Mouse (Mus musculus): ENCODE data around the gene Lgals12. TPM values are rescaled to one million over a fixed set of nuclear protein-coding genes. Genes with fewer than 3 reads are reported as not detected.

Lgals12 gene
- polyA plus RNA-seq, 1 experiment from 2014 or later, result 0.13 TPM

- H3K4me1 ChIP-seq, result peaks cover 37% of the 10 kb centered on the region
- no peaks in the 10 kb centered on the region for H3K36me3 ChIP-seq (ENCODE audit: poor library complexity, severe bottlenecking)
- peak overlapping the region; percentile 93 for H3K27ac ChIP-seq
- H3K9ac ChIP-seq, result peak overlapping the region; percentile 46
- H3K27me3 ChIP-seq, result peaks cover 19% of the 10 kb centered on the region
- H3K4me2 ChIP-seq, result peak overlapping the region; percentile 64
- H3K4me3 ChIP-seq, result peak overlapping the region; percentile 33
- peak; percentile 93 for ATAC-seq
- WGBS, result 2% methylated on average over 15 of the region's 15 CpGs
- no peaks in the 10 kb centered on the region for H3K9me3 ChIP-seq (replicated peaks)
Observed at GRCm38 (mm10) chr19:7605930-7606783, 836 bp downstream of the Lgals12 start.

DNA sequence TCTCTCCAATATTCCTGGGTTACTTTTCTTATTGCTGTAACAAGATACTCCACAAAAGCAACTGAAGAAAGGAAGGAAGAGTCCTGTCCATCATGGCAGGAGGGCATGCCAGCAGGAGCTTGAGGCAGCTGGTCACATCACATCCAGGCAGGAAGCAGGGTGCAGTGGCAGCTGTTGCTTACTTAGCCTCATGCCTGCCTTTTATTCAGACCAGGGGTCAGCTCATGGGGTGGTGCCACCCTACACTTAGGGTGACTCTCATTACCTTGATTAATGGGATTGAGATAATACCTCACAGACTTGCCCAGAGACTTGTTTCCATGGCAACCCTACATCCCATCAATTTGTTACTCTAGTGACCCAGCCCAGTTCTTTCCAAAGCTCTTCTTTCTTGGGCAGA is 2.0 kb downstream of the Lgals12 start:
- H3K36me3 ChIP-seq (ENCODE audit: poor library complexity, severe bottlenecking), result no peaks in the 10 kb centered on the region
- peak overlapping the region; percentile 77 for H3K27ac ChIP-seq
- ATAC-seq, result no peak

GRCm38 (mm10) chr19:7604107-7604506 is 2.9 kb downstream of the Lgals12 start:
- Histone ChIP-seq H3K9me3 (replicated peaks) (no peaks in the 10 kb centered on the region), H3K4me2 (no peak overlapping the region), H3K9ac (no peak overlapping the region), H3K27me3 (peaks cover 7% of the 10 kb centered on the region), H3K4me1 (peaks cover 45% of the 10 kb centered on the region), H3K27ac (no peak overlapping the region), H3K4me3 (no peak overlapping the region), H3K36me3 (ENCODE audit: poor library complexity, severe bottlenecking) (no peaks in the 10 kb centered on the region)
- no peak for ATAC-seq
- 95% methylated on average over 10 of the region's 10 CpGs for WGBS

More for the DNA sequence above, 2.0 kb downstream of the Lgals12 start:
- H3K27me3 ChIP-seq, result peaks cover 11% of the 10 kb centered on the region
- no peak overlapping the region for H3K4me3 ChIP-seq
- no peak overlapping the region for H3K4me2 ChIP-seq
- H3K9ac ChIP-seq, result no peak overlapping the region
- H3K4me1 ChIP-seq, result peaks cover 45% of the 10 kb centered on the region
- H3K9me3 ChIP-seq (replicated peaks), result no peaks in the 10 kb centered on the region

GRCm38 (mm10) chr19:7601551-7601950 is 5.4 kb downstream of the Lgals12 start:
- Histone ChIP-seq H3K4me3 (no peak overlapping the region), H3K4me2 (no peak overlapping the region), H3K9ac (no peak overlapping the region), H3K27me3 (peaks cover 7% of the 10 kb centered on the region), H3K27ac (no peak overlapping the region), H3K36me3 (ENCODE audit: poor library complexity, severe bottlenecking) (no peaks in the 10 kb centered on the region), H3K9me3 (replicated peaks) (no peaks in the 10 kb centered on the region), H3K4me1 (peaks cover 27% of the 10 kb centered on the region)
- ATAC-seq, result no peak
- 86% methylated on average over 4 of the region's 4 CpGs for WGBS

GRCm38 (mm10) chr19:7598481-7598880 is 8.5 kb downstream of the Lgals12 start:
- no peaks in the 10 kb centered on the region for H3K9me3 ChIP-seq (replicated peaks)
- no peaks in the 10 kb centered on the region for H3K36me3 ChIP-seq (ENCODE audit: poor library complexity, severe bottlenecking)
- 72% methylated on average over 4 of the region's 4 CpGs for WGBS
- H3K4me1 ChIP-seq, result peaks cover 10% of the 10 kb centered on the region
- H3K9ac ChIP-seq, result no peak overlapping the region
- ATAC-seq, result no peak
- no peak overlapping the region for H3K27ac ChIP-seq
- H3K4me3 ChIP-seq, result no peak overlapping the region
- H3K4me2 ChIP-seq, result no peak overlapping the region
- peaks cover 2% of the 10 kb centered on the region; the same call in 1 of the 2 replicates for H3K27me3 ChIP-seq

- Histone ChIP-seq H3K9me3 (replicated peaks) (no peaks in the 10 kb centered on the region), H3K4me2 (no peak overlapping the region), H3K36me3 (ENCODE audit: poor library complexity, severe bottlenecking) (no peaks in the 10 kb centered on the region), H3K9ac (no peak overlapping the region), H3K4me1 (peaks cover 2% of the 10 kb centered on the region; the same call in 1 of the 2 replicates), H3K4me3 (no peak overlapping the region), H3K27me3 (no peaks in the 10 kb centered on the region), H3K27ac (no peak overlapping the region)
- 25% methylated on average over 2 of the region's 2 CpGs for WGBS
- ATAC-seq, result no peak
Observed at GRCm38 (mm10) chr19:7595534-7595933, 11.5 kb downstream of the Lgals12 start.

GRCm38 (mm10) chr19:7592018-7592417 is 15.0 kb downstream of the Lgals12 start:
- ATAC-seq, result no peak
- no peaks in the 10 kb centered on the region for H3K27me3 ChIP-seq
- no peak overlapping the region for H3K9ac ChIP-seq
- H3K4me1 ChIP-seq, result no peaks in the 10 kb centered on the region
- H3K9me3 ChIP-seq (replicated peaks), result no peaks in the 10 kb centered on the region
- H3K4me2 ChIP-seq, result no peak overlapping the region
- no peak overlapping the region for H3K4me3 ChIP-seq
- H3K36me3 ChIP-seq (ENCODE audit: poor library complexity, severe bottlenecking), result no peaks in the 10 kb centered on the region
- H3K27ac ChIP-seq, result no peak overlapping the region
- WGBS, result 73% methylated on average over 3 of the region's 3 CpGs

DNA sequence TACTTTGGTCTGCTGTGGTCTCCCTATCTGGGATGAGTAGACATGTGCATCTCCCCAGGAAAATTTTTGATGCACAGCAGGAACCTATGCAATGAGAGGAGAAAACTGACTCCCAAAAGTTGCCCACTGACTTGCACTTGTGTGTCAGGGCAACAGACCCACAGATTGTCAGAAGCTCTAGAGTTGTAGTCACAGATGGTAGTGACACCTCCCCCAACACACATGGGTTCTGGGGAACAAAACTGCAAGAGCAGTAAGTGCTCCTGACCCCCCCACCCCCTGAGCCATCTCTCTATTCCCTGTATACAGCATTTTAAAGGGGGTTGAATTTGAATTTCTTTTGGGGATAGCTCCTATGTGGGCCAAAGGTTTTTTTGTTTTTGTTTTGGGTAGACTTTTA is 16.2 kb downstream of the Lgals12 start:
- H3K4me3 ChIP-seq, result no peak overlapping the region
- H3K9me3 ChIP-seq (replicated peaks), result no peaks in the 10 kb centered on the region
- no peaks in the 10 kb centered on the region for H3K36me3 ChIP-seq (ENCODE audit: poor library complexity, severe bottlenecking)
- H3K27ac ChIP-seq, result no peak overlapping the region
- H3K4me2 ChIP-seq, result no peak overlapping the region
- H3K4me1 ChIP-seq, result no peaks in the 10 kb centered on the region
- no peak overlapping the region for H3K9ac ChIP-seq
- no peaks in the 10 kb centered on the region for H3K27me3 ChIP-seq
- no peak for ATAC-seq

- Histone ChIP-seq H3K27me3 (no peaks in the 10 kb centered on the region), H3K9me3 (replicated peaks) (no peaks in the 10 kb centered on the region), H3K4me1 (no peaks in the 10 kb centered on the region), H3K4me3 (no peak overlapping the region), H3K4me2 (no peak overlapping the region), H3K36me3 (ENCODE audit: poor library complexity, severe bottlenecking) (no peaks in the 10 kb centered on the region), H3K9ac (no peak overlapping the region), H3K27ac (no peak overlapping the region)
- 94% methylated on average over 6 of the region's 6 CpGs for WGBS
- ATAC-seq, result no peak
Observed at GRCm38 (mm10) chr19:7585764-7586163, 21.2 kb downstream of the Lgals12 start.

DNA sequence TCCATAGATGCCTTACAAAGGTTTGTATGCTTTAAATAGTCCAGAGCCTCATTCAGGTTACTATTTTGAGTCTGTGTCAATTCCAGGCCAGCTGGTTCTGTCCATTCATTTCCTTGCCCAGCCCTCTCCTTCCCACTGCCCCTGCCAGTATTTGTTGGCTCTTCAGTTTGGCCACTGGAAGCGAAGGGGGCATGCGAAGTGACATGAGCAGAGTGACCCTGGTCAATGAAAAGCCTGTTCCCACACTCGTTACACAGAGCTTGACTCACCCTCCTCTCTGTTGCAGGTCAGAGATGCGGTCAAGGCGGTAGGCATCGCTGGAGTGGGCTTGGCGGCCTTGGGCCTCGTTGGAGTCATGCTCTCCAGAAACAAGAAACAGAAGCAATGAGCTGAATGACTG is 21.7 kb downstream of the Lgals12 start:
- Histone ChIP-seq H3K9me3 (replicated peaks) (no peaks in the 10 kb centered on the region), H3K4me3 (no peak overlapping the region), H3K27me3 (no peaks in the 10 kb centered on the region), H3K4me1 (no peaks in the 10 kb centered on the region), H3K36me3 (ENCODE audit: poor library complexity, severe bottlenecking) (no peaks in the 10 kb centered on the region), H3K27ac (no peak overlapping the region), H3K9ac (no peak overlapping the region), H3K4me2 (no peak overlapping the region)
- 90% methylated on average over 8 of the region's 8 CpGs for WGBS
- no peak for ATAC-seq

DNA sequence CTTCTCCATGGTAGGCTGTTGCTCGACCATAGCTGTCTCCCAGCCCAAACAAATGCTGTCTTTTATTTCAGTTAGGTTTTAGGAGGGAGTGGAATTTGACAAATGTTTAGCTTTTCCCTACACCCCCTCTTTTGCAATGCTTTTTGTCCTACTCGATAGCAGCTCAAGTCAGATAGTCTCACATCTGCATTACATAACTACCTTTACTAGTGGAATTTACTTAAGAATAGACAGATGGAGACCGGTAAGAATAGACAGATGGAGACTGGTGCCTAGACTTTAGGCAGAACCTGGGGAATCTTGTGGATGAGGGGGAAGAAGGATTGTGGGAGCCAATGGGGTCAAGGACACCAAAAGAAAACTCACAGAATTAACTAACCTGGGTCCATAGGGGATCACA is 23.4 kb downstream of the Lgals12 start:
- no peak for ATAC-seq
- Histone ChIP-seq H3K36me3 (ENCODE audit: poor library complexity, severe bottlenecking) (no peaks in the 10 kb centered on the region), H3K27ac (no peak overlapping the region), H3K4me1 (no peaks in the 10 kb centered on the region), H3K9me3 (replicated peaks) (no peaks in the 10 kb centered on the region), H3K9ac (no peak overlapping the region), H3K27me3 (no peaks in the 10 kb centered on the region), H3K4me2 (no peak overlapping the region), H3K4me3 (no peak overlapping the region)
- 78% methylated on average over 3 of the region's 3 CpGs for WGBS

- Histone ChIP-seq H3K4me2 (no peak overlapping the region), H3K27me3 (no peaks in the 10 kb centered on the region), H3K36me3 (ENCODE audit: poor library complexity, severe bottlenecking) (no peaks in the 10 kb centered on the region), H3K4me3 (no peak overlapping the region), H3K27ac (no peak overlapping the region), H3K9ac (no peak overlapping the region), H3K9me3 (replicated peaks) (no peaks in the 10 kb centered on the region), H3K4me1 (no peaks in the 10 kb centered on the region)
- ATAC-seq, result no peak
- 68% methylated on average over 7 of the region's 7 CpGs for WGBS
Observed at GRCm38 (mm10) chr19:7583101-7583500, 23.9 kb downstream of the Lgals12 start.

DNA sequence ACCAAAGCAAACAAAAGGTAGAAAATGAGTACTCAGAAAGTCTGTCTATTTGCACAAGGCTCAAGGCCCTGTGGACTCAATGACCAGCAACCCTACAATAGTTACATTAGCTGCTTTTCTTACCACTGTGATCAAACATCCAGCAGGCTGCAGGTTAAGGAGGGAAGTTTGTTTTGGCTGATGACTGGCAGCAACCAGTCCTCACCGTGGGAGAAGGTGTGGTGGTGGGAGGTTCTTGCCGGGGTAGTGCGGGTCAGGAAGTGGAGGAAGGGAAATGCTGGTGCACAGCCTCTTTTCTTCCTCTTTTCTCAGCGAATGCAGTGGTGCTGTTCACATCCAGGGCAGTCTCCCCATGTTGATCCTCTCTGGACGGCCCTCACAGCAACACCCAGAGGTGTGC is 26.0 kb downstream of the Lgals12 start:
- H3K4me3 ChIP-seq, result no peak overlapping the region
- ATAC-seq, result no peak
- no peaks in the 10 kb centered on the region for H3K36me3 ChIP-seq (ENCODE audit: poor library complexity, severe bottlenecking)
- no peak overlapping the region for H3K9ac ChIP-seq
- H3K4me2 ChIP-seq, result no peak overlapping the region
- no peak overlapping the region for H3K27ac ChIP-seq
- 72% methylated on average over 5 of the region's 5 CpGs for WGBS
- H3K4me1 ChIP-seq, result no peaks in the 10 kb centered on the region
- no peaks in the 10 kb centered on the region for H3K9me3 ChIP-seq (replicated peaks)
- no peaks in the 10 kb centered on the region for H3K27me3 ChIP-seq
